Mouse (Mus musculus) megakaryocyte, embryonic 14.5 days (primary cell): ENCODE results near the gene Ccdc47.

Experiments
- FLI1 ChIP-seq: IDR thresholded peaks from 2 replicates; pipeline ENCODE4 v1.6.1; 2012; ENCODE audit warnings: low read length, inconsistent platforms, mixed read lengths
- GATA1 ChIP-seq: IDR thresholded peaks from 3 replicates; pipeline ENCODE4 v1.6.1; 2012; ENCODE audit warnings: mixed read lengths, low read length, inconsistent platforms, borderline replicate concordance

- TF ChIP-seq GATA1 (no peak), FLI1 (no peak)
Observed at GRCm38 (mm10) chr11:106212771-106213170, 3.4 kb downstream of the Ccdc47 start.
